Mouse (Mus musculus): ENCODE measurements at regions not wholly inside any gene's neighbourhood (a gene's known extent, or its start where the extent isn't known, plus 50 kb on each side); places are given as distances from the start of the nearest gene placed in this dataset.

DNA sequence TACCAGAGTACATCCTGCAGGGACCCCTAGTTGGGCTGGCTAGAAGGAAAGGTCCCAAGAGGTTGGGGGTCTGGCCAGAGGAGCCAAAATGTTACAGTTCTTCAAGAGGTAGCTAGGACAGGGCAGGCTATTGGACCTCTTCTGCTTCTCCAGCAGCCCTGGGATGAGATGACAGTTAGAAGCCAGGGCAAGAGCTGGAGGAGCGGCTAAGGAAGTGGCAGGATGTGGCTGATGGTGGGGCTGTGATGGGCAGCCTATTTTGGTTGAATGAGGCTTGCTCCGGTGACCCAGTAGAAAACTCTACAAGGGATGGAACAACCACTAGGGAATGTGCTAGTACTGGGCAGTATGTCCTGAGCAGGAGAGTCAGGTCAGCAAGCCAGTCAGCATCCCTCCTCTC is 82.8 kb downstream of the Ddx11 start:
- DNase-seq = no peak

DNA sequence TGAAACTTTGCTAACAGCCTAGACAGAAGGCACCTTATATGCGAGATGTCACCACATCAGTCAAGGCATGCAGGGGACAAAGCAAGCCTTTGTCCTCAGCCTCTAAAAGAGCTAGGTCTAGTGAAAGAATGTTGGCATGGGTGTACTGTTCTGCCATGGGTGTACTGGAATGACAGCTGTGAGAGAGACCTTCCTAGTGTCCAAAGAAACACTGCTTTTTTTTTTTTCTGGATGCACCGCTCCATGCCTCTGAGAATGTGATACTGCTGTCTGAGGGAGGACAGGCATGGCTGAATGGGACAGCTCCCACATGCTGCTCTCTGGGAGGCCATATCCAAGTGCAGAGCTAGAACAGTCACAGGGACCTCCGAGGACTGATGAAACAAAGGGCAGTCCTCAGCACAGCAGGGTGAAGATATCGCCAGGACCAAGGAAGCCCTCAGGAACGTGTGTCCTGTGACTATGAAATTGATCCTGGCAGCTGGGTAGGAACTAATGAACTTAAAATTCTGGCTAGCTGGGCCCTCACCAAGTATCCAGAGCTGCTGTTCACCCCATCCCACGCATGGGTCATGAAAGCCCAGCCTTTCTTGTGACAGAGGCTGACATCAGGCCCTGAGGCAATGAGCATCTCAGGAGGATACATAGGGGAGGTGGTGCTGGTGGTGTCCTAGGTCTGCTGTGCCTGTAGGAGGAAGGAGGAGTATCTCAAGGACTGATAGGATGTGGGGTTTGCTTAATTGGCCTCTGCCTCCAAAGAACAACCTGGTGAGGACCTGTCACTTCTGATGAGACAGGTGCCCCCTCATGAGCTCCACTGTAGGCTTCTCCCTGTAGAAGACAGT is 84.6 kb downstream of the Ddx11 start:
- peak; percentile 4 for DNase-seq

DNA sequence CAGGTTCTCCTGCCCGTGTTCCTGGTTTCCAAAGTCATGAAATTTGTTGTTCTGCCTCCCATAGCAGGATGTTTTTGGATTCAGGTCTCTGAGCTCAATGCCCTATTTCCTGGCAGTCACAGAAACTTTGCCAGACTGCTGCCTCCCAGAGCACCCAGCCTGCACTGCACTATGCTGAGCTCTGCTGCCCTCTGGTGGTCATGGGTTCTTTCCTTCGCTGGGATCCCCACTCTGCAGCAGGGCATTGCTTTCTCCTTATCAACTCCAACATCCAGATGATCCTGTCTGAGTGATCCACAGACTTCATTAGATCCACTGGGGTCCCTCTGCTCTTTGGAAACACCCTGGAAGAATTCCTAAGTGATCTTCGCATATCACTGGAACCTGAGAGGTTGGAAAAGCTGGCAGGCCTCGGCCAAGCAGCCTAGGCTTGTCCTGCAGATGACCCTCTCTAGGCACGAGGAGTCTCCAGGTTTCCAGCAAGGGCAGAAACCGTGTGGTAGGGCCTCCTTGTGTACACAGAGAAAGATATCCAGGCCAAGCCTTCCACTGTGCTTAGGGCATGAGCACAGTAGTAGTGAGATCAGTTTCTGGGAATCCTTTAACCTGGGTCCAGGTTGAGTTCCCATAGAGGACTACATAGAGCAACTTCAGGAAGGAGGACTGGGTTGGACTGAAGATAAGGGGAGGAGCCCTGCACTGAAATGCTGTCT is 85.6 kb downstream of the Ddx11 start:
- peak; percentile 6 for DNase-seq

DNA sequence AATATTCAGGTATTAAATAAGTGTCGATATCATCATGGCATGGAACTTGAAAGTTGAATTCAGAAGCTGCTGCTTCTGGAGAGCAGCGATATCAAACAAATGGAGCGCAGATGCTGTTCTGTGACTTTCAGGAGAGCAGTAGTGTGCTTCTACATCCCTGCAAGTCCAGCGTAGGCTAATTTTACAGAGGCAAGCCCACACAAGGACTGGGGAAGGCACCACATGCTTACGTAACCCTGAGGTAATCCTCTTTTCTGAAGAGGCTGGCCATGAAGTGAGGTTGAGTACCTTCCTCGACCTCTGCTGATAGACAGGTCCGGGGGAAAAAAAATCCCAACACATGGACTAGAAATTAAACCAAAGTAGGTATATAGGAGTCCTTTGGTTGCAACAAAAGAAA is 88.2 kb downstream of the Ddx11 start:
- DNase-seq = no peak

DNA sequence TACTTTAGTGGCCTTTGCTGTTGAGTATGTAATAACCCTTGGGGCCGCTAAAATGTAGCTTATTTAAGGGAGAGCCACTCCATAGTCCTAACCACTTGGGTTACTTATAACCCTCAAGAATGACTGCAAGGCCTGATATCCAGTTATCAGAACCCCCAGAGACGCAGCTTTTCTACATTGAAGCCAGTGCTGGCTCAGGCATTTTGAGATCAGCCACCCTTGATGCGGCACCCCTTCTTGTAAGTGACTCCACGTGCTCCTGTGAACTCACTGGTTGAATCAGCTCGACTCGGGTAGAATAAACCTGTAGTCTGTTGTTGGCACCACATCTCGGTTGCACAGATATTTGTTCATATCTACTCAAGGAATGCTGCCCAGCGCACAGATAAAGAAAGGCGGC is 89.3 kb downstream of the Ddx11 start:
- DNase-seq = no peak

DNA sequence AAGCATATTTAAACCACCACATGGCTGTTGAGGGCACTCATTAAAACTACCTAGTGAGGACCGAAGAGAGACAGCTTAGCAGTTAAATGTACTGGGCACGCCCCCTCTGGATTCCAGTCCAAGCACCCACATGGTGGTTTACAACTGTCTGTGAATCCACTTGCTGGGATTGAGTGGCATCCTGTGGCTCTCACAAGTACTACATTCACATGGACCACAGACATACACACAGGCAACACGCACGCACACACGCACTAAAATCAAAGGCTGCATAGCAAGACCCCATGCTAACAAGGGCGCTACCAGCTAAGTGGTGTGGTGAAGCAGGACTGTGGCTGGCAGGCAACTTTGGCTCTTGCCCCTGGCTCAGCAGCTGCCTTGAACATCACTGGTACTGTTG is 95.0 kb downstream of the Ddx11 start:
- no peak for DNase-seq

DNA sequence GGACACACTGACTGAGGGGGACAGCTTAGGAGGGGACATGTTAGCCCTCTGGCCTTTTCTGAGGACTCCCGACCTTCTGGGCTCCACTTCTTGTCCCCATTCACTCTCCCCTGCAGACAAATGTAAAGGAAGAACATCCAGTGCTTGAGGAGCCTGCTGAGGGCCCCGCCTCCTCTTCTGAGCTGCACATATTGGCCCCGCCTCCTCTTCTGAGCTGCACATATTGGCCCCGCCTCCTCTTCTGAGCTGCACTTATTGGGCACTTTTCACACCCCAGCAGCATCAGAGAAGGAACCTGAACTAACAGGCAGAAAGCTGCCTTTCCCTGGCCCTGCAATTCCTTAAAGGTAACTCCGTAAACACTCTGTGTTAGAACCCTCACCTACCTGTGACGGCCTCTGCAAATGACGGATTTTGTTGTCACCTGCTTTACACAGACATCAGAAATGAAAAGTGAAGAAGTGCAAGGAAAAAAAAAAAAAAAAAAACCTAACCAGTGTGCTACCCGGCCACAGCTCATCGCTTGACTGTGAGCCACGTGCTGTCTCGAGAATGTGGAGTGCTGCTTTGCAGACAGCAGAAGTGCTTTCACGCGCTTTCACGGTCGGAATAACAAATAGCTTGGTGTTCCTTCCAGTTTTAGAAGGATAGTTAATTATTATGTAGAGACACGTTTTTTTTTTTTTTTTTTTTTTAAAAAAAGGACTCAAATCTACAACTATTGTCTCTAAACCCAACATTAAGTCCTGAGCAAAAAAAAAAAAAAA is 96.5 kb downstream of the Ddx11 start:
- no peak for DNase-seq

DNA sequence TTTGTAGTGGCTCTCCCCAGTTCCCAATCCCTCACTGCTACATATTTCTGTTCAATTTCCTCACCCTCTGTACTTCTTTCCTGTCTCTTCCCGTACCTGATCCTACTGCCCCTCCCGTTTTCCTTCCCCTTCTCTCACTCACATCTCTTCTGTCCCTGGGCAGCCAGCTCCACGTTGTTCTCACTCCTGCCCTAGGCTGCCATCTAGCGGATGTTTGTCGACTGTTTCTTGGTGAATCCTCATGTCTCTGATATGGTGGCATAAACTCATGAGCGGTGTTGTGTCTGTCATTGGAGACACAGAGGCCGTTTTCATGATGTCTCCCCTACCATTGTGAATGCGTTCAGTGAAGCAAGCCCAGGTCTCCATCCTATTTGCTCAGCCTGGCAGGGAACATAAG is 97.9 kb downstream of the Ddx11 start:
- DNase-seq = peak; percentile 82

DNA sequence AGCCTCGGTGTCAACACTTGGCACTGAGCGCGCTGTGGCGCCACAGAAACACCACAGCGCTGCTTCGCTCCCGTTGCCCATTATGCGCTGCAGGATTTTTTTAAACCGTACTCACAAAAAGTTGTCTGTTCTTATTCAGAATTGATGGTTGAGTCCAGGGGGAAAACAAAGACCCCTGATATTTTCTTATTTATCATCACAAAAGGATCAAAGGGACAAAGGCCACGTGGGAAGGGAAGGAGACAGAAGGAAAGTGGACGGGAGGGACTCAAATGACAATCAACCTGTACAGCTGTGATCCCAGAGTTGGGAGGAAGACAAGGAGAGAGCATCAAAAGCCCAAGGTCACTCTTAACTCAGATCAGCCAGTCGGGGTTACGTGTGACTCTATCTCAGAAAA is 100.4 kb downstream of the Ddx11 start:
- no peak for DNase-seq

DNA sequence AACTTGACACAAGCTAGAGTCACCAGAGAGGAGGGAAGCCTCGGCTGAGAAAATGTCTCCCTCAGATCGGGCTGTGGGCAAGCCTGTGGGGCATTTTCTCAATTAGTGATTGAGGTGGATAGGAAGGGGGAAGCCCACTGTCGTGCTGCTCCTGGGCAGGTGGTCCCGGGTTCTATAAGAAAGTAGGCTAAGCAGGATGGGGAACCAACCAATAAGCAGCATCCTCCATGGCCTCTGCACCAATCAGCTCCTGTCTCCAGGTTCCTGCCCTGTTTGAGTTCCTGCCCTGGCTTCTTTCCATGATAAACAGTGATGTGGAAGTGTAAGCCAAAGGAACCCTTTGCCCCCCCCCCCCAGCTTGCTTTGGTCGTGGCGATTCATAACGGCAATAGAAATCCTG is 100.9 kb downstream of the Ddx11 start:
- DNase-seq = no peak

DNA sequence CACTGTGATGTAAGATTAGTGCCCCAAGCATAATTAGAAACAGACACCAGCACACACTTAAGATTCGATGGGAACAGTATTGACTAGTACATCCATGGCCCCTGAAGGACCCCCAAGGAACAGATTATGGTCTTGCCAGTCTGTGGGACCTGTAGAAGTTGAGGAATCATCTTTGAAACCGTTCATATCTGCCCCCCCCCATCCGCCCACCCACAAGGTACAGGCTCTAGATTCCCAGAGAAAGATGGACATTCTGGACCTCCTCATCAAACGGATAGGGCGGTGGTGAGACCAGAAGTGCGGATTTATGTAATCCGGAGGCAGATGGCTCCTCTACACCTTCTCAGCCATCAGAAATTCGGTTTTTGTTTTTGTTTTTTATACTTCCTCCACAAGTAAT is 109.1 kb downstream of the Ddx11 start:
- DNase-seq = no peak

DNA sequence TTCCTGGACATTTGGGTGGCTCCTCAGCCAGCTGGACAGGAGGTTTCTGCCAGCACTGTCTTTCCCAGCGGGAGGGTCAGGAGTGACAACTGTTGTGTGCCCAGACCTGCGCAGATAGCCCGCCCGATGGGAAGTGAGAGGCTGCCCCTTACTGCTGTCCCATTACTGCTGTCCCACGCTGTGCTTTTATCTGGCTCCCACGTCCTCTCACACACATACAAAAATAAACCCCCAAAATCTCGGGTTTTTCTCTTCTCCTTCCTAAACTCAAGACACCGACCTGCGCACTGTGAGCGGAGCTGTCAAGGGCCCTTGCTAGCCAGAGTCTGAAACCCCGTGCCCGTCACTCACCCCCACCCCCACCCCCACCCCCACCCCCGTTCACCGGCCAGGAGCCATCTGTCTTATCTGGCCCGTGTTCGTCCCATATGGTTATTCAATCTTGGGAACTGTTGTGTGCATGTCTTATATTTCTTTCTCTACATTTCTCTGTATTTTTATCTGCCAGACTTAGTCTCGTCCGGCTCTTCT is 109.6 kb downstream of the Ddx11 start:
- DNase-seq = peak; percentile 99

DNA sequence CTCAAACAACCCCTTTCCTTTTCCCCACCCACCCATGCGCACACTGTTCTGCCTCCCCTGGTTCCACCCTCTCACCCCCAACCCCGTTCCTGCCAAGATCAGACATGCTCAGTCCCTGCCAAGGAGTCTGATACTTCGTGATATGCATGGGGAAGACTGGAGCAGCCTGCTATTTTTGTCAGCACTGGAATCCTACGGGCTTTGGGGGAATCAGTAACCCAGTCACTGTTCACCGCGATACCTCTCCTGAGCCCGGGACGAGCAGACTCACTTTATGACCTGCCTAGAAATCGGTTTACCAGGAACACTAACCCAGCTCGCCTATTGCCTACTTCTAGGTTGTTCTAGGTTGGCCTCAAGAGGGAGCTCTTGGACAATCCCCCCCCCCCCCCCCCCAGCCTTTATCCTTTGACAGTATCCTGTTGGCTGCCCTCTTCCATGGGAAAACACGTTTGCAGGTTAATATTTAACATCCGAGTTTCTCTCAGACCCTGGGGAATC is 110.2 kb downstream of the Ddx11 start:
- DNase-seq = peak; percentile 88

DNA sequence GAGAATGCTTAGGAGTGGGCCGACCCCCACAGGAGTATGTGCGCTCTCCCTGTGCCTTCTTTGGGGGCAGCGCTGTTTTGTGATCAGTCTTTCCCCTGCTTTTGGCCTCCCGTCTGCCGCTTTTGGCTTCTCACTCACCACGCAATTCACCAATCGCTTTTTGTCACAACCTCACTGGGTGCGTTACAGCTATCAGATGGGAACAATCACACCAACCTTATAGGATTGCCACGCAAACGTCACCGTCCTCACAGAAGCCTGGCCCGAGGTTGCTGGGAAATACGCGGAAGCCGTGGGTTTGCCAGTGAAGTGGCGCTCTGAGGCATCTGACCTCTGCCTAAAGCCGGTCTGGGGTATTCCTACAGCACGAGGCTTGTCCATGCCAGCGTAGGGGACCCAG is 111.1 kb downstream of the Ddx11 start:
- peak; percentile 70 for DNase-seq

DNA sequence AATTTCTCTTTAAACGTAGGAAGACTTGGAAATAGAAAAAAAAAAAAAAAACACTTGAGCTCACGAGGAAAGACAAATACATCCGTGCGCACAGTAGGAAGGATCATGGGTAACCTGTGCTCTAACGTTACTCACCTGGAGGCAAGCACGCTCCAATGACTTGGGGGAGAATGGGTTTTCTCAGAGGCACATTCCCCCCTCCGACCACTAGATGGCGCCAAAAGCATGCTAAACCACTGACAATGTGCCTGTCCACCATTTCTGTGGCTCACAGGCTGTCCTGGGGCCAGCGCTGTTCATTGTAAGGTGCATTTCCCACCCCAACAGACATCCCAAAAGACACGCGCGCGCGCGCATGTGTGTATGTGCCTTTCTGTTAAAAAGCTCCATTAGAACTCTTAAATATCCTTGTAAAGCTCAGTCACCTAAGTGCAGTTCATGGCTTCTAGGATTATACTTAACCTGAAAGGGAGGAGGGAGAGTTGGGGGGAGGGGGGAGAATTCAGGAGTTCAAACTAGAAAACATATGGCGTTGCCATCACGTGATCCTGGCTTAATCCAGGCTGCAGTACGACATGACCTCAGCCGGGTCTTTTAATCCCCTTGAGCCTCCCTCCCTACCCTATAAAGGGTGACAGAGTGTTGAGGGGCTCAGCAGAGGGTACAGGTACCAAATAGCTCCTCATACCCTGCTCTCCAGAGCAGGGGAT is 111.9 kb downstream of the Ddx11 start:
- DNase-seq = peak; percentile 91

DNA sequence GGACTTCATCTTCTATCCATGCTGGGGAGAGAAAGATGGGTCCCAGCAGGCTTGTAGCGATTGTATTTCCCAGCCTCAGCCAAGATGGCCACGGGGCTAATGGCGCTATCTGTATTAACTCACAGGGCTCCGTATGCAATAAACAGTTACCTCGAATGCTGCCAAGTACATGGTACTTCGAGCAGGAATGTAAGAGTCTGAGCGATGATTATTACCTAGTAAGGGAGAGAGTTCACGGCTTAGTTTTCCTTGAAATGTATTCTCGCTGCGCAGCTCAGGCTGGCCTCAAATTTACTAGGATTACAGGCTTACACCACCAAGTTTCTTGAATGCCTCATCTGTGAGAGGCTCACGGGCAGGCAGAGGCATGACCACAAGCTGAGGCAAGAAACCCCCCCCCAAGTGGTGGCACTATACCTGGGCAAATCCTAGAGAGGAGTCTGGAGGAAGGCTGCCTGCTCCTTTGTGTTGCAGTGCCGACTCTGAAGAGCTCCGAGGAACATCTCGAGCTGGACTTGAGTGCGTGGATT is 112.6 kb downstream of the Ddx11 start:
- DNase-seq = no peak

DNA sequence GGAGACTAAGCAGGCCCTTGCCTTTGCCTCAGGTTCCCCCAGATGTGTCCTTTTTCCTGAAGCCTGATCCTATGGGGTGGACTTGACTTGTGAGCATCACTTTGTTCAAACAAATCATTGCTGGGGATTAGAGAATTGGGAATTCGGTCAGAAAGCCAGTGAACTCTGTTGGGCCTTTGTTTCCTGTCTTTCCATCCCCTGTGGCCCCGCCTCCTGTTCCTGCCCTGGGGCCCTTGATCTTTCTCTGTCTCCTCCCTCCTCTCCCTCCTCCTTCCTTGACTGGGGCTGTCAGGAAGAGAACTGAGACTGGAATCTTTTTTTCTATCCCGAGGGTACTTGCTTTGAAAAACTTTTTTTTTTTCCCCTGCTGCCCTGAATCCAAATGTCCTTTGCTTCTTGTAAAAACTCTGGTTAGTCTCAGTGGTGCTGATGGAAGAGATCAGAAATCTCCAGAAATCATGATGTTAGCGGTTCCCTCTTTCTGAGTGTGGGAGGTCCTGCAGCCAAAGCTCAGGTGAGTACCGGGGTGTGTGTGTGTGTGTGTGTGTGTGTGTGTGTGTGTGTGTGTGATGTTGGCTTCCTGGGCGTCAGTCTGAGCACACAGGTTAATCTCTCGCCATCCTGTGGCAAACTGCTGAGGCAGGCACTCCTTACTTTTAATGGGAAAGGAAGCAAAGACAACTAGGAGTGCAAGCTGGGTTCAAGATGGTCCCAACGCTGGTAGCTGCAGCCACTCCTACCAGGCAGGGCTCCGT is 118.7 kb downstream of the Ddx11 start:
- no peak for DNase-seq

DNA sequence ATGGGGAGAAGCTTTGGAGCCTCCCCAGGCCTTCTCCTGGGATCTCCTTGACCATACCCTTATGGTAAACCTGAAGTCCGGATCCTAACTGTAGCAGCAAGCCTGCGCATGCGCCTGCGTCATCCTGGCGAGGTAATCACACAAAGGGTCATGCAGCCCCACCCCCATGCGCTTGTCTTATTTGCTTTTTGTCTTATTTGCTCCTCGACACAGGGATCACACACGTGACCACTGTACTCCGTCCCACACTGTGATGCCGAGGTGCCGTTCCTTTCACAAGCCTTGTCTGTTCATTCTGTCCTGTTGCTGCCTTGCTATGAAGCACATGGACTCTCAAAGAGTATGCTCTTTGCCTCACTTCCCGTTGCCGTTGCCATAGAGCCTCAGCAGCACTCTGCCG is 120.9 kb downstream of the Ddx11 start:
- DNase-seq = no peak

DNA sequence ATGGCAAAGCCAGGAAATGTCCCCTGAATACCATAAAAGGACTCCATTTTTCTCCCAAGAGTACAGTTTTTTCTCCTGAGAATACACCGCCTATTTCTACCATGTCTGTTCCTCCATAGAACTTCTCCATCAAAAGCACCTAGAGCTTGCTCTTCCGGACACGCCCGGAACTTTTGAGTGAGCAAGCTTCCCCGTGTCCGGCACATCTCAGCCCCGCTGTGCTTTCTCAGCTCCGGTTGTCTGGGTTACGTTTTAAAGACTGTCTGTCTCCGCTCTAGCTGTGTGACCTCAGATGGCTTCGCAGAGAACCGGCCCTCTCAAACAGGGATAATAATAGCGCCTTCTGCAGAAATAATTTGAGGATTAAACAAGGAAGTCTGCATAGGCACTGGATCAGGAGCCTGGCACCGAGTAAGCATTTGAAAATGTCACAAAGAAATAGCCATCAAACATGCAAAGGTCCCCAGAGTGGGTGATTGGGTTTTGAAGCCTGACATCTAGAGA is 122.8 kb downstream of the Ddx11 start:
- no peak for DNase-seq

DNA sequence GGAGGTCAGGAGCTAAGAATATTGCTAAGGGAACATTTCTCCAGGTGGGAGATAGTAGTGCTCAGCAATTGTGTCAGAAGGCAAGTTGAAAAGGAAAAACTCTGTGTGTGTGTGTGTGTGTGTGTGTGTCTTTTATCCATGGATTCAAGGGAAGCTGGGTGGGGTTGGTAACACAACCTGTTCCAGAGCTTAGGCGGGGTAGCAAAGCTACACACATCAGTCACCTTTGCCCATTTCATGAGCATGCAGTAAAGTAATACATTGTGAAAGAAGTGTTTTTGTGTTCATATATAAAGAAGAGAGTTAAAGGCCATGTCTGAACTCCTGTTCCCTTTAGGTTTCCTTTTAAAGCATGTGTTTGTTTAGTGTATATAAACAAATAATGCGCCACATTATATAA is 128.2 kb downstream of the Ddx11 start:
- no peak for DNase-seq

DNA sequence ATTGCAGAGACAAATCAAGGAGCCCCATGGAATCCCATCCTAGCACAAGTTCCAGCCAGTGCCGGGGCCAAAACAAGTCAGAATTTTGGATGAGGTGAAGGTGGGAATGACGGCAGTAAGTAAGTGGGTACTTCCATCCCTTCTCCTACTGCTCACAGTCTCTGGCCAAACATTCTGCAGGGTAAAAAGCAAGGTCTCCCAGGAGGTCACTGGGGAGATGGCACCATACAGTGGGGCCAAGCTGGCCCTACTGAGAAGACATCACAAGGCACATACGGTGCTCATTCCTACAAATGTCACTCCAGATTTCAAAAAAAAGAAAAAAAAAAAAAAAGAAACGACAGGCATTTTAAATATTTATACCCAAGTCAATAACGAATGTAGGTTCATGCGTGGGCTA is 129.6 kb downstream of the Ddx11 start:
- DNase-seq = peak; percentile 60

All from cerebellum, adult 11-12 months (tissue).